Mouse (Mus musculus) embryonic facial prominence, embryonic 11.5 days (tissue): Measurements from ENCODE around the gene Mfsd4b3. TPM values are rescaled to one million over a fixed set of nuclear protein-coding genes. Genes with fewer than 3 reads are reported as not detected.
"Not testable (repeated sequence)": the region's sequence is repeated elsewhere in the genome, so short reads cannot be mapped to it uniquely, and the experiment has no call there.

Source experiments
- ATAC-seq: fragments of 200-750 bp; cut with Nextera tagmentation; replicated peaks from 2 replicates; pipeline ENCODE4 v1.8.0; 2017; ENCODE audit warnings: low read depth; ENCODE audit not compliant: insufficient number of reproducible peaks, low FRiP score, low TSS enrichment
- DNase-seq: peaks from one replicate; pipeline ENCODE4 v3.0.0-alpha.2; 2015; ENCODE audit warnings: low spot score
- H3K27ac ChIP-seq: fragments of 300-500 bp; sonication (generic); replicated peaks from 2 replicates; pipeline ENCODE4 v1.5.1; 2014; ENCODE audit warnings: mild to moderate bottlenecking, low read depth, low read length, control low read depth
- H3K27me3 ChIP-seq: fragments of 300-500 bp; sonication (generic); 2 replicates; pipeline ENCODE4 v1.6.1; 2014; ENCODE audit warnings: mild to moderate bottlenecking, low read length, moderate library complexity, mixed read lengths; ENCODE audit not compliant: control insufficient read depth, insufficient read depth
- H3K36me3 ChIP-seq: fragments of 300-500 bp; sonication (generic); replicated peaks from 2 replicates; pipeline ENCODE4 v1.6.1; 2014; ENCODE audit warnings: low read depth, mild to moderate bottlenecking, low read length, moderate library complexity, mixed read lengths; ENCODE audit not compliant: control insufficient read depth, insufficient read depth
- H3K4me1 ChIP-seq: fragments of 300-500 bp; sonication (generic); 2 replicates; pipeline ENCODE4 v1.6.1; 2014; ENCODE audit warnings: low read length, mixed read lengths; ENCODE audit not compliant: control insufficient read depth, insufficient read depth
- H3K4me2 ChIP-seq: fragments of 300-500 bp; sonication (generic); 2 replicates; pipeline ENCODE4 v1.6.1; 2014; ENCODE audit warnings: low read depth, mild to moderate bottlenecking, control low read depth, low read length, moderate library complexity
- H3K4me3 ChIP-seq: fragments of 300-500 bp; sonication (generic); 2 replicates; pipeline ENCODE4 v1.5.1; 2014; ENCODE audit warnings: low read depth, low read length, control low read depth
- H3K9ac ChIP-seq: fragments of 300-500 bp; sonication (generic); replicated peaks from 2 replicates; pipeline ENCODE4 v1.6.1; 2014; ENCODE audit warnings: mild to moderate bottlenecking, control low read depth, low read length
- H3K9me3 ChIP-seq: fragments of 300-500 bp; sonication (generic); replicated peaks from 2 replicates; pipeline ENCODE4 v1.6.1; 2016; ENCODE audit warnings: mild to moderate bottlenecking, low read length, inconsistent platforms, mixed read lengths; ENCODE audit not compliant: control insufficient read depth
- WGBS: fragments of 180-500 bp; shearing (Covaris S2); extraction: QIAGEN DNeasy Blood & Tissue Kit; methylation state at CpG from one replicate; pipeline ENCODE4 v1.1.7; 2014; 5-methylcytosine and 5-hydroxymethylcytosine counted together
- polyA plus RNA-seq: library from polyadenylated mRNA; unstranded; fragments of >200 nt; fragmentation: Nextera tagmentation; extraction: Ambion mirVana; gene quantifications from 2 replicates; pipeline ENCODE4 v1.2.1, GENCODE M21; 2014

The Mfsd4b3 gene
- polyA plus RNA-seq, 1 experiment from 2014 or later = 0.34 TPM

- WGBS = 73% methylated on average over 4 of the region's 4 CpGs
- DNase-seq (peak; percentile 44), ATAC-seq (no peak)
- no peak overlapping the region for H3K4me2 ChIP-seq
- no peak overlapping the region for H3K4me3 ChIP-seq
- no peaks in the 10 kb centered on the region for H3K4me1 ChIP-seq
- H3K9me3 ChIP-seq = no peaks in the 10 kb centered on the region
- no peaks in the 10 kb centered on the region for H3K36me3 ChIP-seq
- H3K9ac ChIP-seq = no peak overlapping the region
- no peak overlapping the region for H3K27ac ChIP-seq
- H3K27me3 ChIP-seq = no peaks in the 10 kb centered on the region
Observed at GRCm38 (mm10) chr10:39958266-39958665, 1.7 kb downstream of the Mfsd4b3 start.

- no peaks in the 10 kb centered on the region for H3K9me3 ChIP-seq
- H3K27me3 ChIP-seq = no peaks in the 10 kb centered on the region
- no peak overlapping the region for H3K27ac ChIP-seq
- ATAC-seq = no peak
- no peak overlapping the region for H3K4me3 ChIP-seq
- no peaks in the 10 kb centered on the region for H3K4me1 ChIP-seq
- WGBS = 70% methylated on average over 2 of the region's 2 CpGs
- no peaks in the 10 kb centered on the region for H3K36me3 ChIP-seq
- H3K9ac ChIP-seq = no peak overlapping the region
- H3K4me2 ChIP-seq = no peak overlapping the region
- no peak for DNase-seq
Observed at GRCm38 (mm10) chr10:39956340-39956878, 3.5 kb downstream of the Mfsd4b3 start.

GRCm38 (mm10) chr10:39955163-39955562, 4.8 kb downstream of the Mfsd4b3 start:
- H3K4me2 ChIP-seq = no peak overlapping the region
- no peak overlapping the region for H3K9ac ChIP-seq
- ATAC-seq (no peak), DNase-seq (no peak)
- no peaks in the 10 kb centered on the region for H3K4me1 ChIP-seq
- H3K27ac ChIP-seq = no peak overlapping the region
- H3K4me3 ChIP-seq = no peak overlapping the region
- 83% methylated on average over 2 of the region's 2 CpGs for WGBS
- no peaks in the 10 kb centered on the region for H3K27me3 ChIP-seq
- no peaks in the 10 kb centered on the region for H3K36me3 ChIP-seq
- H3K9me3 ChIP-seq = no peaks in the 10 kb centered on the region

- H3K4me2 ChIP-seq = no peak overlapping the region
- no peaks in the 10 kb centered on the region for H3K4me1 ChIP-seq
- no peak overlapping the region for H3K9ac ChIP-seq
- no peak overlapping the region for H3K4me3 ChIP-seq
- DNase-seq (no peak), ATAC-seq (no peak)
- H3K27ac ChIP-seq = no peak overlapping the region
- WGBS = 81% methylated on average over 2 of the region's 2 CpGs
- H3K27me3 ChIP-seq = no peaks in the 10 kb centered on the region
- H3K9me3 ChIP-seq = no peaks in the 10 kb centered on the region
- H3K36me3 ChIP-seq = no peaks in the 10 kb centered on the region
Observed at GRCm38 (mm10) chr10:39949377-39949954, 10.5 kb downstream of the Mfsd4b3 start.

GRCm38 (mm10) chr10:39947195-39947594, 12.8 kb downstream of the Mfsd4b3 start:
- 48% methylated on average over 3 of the region's 3 CpGs for WGBS
- not testable (repeated sequence) for H3K4me3 ChIP-seq, ATAC-seq, H3K4me2 ChIP-seq, H3K9ac ChIP-seq, H3K9me3 ChIP-seq, H3K27me3 ChIP-seq, H3K36me3 ChIP-seq, H3K4me1 ChIP-seq, H3K27ac ChIP-seq, DNase-seq

GRCm38 (mm10) chr10:39936553-39936952, 23.4 kb downstream of the Mfsd4b3 start:
- ATAC-seq = no peak
- Histone ChIP-seq H3K27me3 (no peaks in the 10 kb centered on the region), H3K4me3 (no peak overlapping the region), H3K36me3 (no peaks in the 10 kb centered on the region), H3K9ac (no peak overlapping the region), H3K27ac (no peak overlapping the region), H3K4me1 (no peaks in the 10 kb centered on the region), H3K4me2 (no peak overlapping the region), H3K9me3 (no peaks in the 10 kb centered on the region)
- 76% methylated on average over 7 of the region's 7 CpGs for WGBS
- DNase-seq = no peak

- no peaks in the 10 kb centered on the region for H3K4me1 ChIP-seq
- H3K9me3 ChIP-seq = no peaks in the 10 kb centered on the region
- WGBS = 1% methylated on average over 38 of the region's 41 CpGs
- H3K27ac ChIP-seq = no peak within 1 kb of the TSS
- DNase-seq = peak; percentile 52
- no peaks in the 10 kb centered on the region for H3K36me3 ChIP-seq
- peak within 1 kb of the TSS; percentile 72 for H3K4me2 ChIP-seq
- peak; percentile 48; the same call in 1 of the 2 replicates for ATAC-seq
- no peaks in the 10 kb centered on the region; the same call in 1 of the 2 replicates for H3K27me3 ChIP-seq
- peak within 1 kb of the TSS; percentile 44 for H3K4me3 ChIP-seq
- peak within 1 kb of the TSS; percentile 60 for H3K9ac ChIP-seq
Observed at GRCm38 (mm10) chr10:39926616-39927139, 33.3 kb downstream of the Mfsd4b3 start, which contains the start of gene Mfsd4b2. Gene Mfsd4b2, minus strand, starts transcription at chr10:39926923.

- H3K27ac ChIP-seq, H3K9ac ChIP-seq, H3K4me1 ChIP-seq, H3K4me2 ChIP-seq, DNase-seq, H3K4me3 ChIP-seq, H3K36me3 ChIP-seq, H3K9me3 ChIP-seq, ATAC-seq, H3K27me3 ChIP-seq: not testable (repeated sequence)
- WGBS = 79% methylated on average over 8 of the region's 8 CpGs
Observed at GRCm38 (mm10) chr10:39924556-39924955, 35.4 kb downstream of the Mfsd4b3 start.
